Mouse (Mus musculus): ENCODE measurements at regions not wholly inside any gene's neighbourhood (a gene's known extent, or its start where the extent isn't known, plus 50 kb on each side); places are given as distances from the start of the nearest gene placed in this dataset.

- Histone ChIP-seq H3K36me3 (ENCODE audit: control insufficient read depth, insufficient read depth, low read length) (no peaks in the 10 kb centered on the region), H3K4me1 (ENCODE audit: control insufficient read depth, insufficient read depth, low read length) (peaks cover under 1% of the 10 kb centered on the region), H3K4me3 (no peak overlapping the region), H3K27me3 (ENCODE audit: control insufficient read depth, insufficient read depth, low read length) (no peaks in the 10 kb centered on the region), H3K9ac (ENCODE audit: low read depth, low read length) (no peak overlapping the region), H3K27ac (no peak overlapping the region), H3K79me2 (replicated peaks; ENCODE audit: control insufficient read depth, insufficient read depth, low read length) (no peaks in the 10 kb centered on the region)
- WGBS: 70% methylated on average over 19 of the region's 19 CpGs
- intact Hi-C loops (cut with DNase I): no loop called here
- DNase-seq: peak in 1 of 2 experiments; percentile 29
- TF ChIP-seq CTCF (IDR thresholded peaks at IDR 0.05): no peak
- TF ChIP-seq POLR2A (IDR thresholded peaks at IDR 0.05; ENCODE audit: insufficient read depth, low read depth, low read length): no peak
- no peak for TF ChIP-seq EP300 (IDR thresholded peaks at IDR 0.05; ENCODE audit: insufficient read depth, low read depth, low read length)
Observed at GRCm38 (mm10) chr3:103425812-103426430, 146.8 kb downstream of the Trim33 start.

DNA sequence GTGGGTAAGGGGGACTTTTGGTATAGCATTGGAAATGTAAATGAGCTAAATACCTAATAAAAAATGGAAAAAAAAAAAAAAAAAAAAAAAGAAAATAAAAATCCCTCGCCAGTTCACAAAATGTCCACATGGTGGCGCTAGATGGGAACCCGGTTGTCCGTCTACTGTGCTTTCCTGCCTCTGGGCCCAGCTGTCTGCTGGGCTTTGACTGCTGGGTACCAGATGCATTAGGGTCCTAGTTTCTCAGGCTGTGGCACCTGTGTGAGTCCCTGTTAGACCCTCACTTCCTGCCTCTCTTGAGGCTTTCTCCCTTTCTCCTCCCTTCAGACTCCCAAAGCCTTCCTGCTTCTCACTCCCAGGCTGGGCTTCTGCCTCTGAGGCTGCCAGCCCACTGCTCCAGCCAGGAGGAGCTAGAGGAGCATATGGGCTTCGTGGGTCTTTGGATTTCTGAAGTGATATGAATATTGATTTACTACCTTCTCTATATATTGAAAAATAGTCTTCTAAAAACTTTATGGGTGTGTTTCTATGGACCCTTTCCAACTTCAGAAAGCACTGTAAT lies 145.7 kb upstream of the Syt6 start:
- Histone ChIP-seq H3K27ac (no peak overlapping the region), H3K79me2 (replicated peaks; ENCODE audit: control insufficient read depth, insufficient read depth, low read length) (no peaks in the 10 kb centered on the region), H3K4me3 (no peak overlapping the region), H3K27me3 (ENCODE audit: control insufficient read depth, insufficient read depth, low read length) (no peaks in the 10 kb centered on the region), H3K4me1 (ENCODE audit: control insufficient read depth, insufficient read depth, low read length) (no peaks in the 10 kb centered on the region), H3K36me3 (ENCODE audit: control insufficient read depth, insufficient read depth, low read length) (no peaks in the 10 kb centered on the region), H3K9ac (ENCODE audit: low read depth, low read length) (no peak overlapping the region)
- intact Hi-C loops (cut with DNase I): no loop called here
- 28% methylated on average over 5 of the region's 5 CpGs for WGBS
- DNase-seq: peak in 1 of 2 experiments; percentile 11
- TF ChIP-seq CTCF (IDR thresholded peaks at IDR 0.05): peak; percentile 53
- TF ChIP-seq POLR2A (IDR thresholded peaks at IDR 0.05; ENCODE audit: insufficient read depth, low read depth, low read length): no peak
- no peak for TF ChIP-seq EP300 (IDR thresholded peaks at IDR 0.05; ENCODE audit: insufficient read depth, low read depth, low read length)

DNA sequence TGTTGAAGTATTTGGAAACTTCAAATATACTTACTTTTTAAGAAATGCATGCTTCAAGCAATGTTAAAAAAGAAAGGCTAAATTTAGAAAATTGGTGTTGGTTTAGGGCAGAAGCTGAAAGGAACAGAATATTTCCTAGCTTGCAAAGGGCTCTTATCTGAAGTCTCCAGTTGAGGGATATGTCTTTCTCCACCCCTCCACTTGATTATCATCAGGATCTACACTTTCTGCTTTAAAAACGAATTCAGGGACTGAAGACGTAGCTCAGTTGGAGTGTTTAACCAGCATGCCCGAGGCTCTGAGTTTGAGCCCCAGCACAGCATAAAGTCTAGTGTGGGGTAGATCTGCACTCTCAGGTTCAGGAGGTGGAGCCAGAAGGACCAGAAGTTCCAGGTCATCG lies 144.9 kb upstream of the Syt6 start:
- 60% methylated on average over 4 of the region's 4 CpGs for WGBS
- H3K79me2 ChIP-seq (replicated peaks; ENCODE audit: control insufficient read depth, insufficient read depth, low read length): no peaks in the 10 kb centered on the region
- H3K36me3 ChIP-seq (ENCODE audit: control insufficient read depth, insufficient read depth, low read length): no peaks in the 10 kb centered on the region
- H3K9ac ChIP-seq (ENCODE audit: low read depth, low read length): no peak overlapping the region
- no peak for DNase-seq
- no peaks in the 10 kb centered on the region for H3K27me3 ChIP-seq (ENCODE audit: control insufficient read depth, insufficient read depth, low read length)
- H3K4me1 ChIP-seq (ENCODE audit: control insufficient read depth, insufficient read depth, low read length): no peaks in the 10 kb centered on the region
- H3K4me3 ChIP-seq: no peak overlapping the region
- intact Hi-C loops (cut with DNase I): loop anchor here (5.0 kb wide), 1 partner anchor 307 kb away; the partner anchor contains the start of genes Gm10964 and Olfml3
- TF ChIP-seq CTCF (IDR thresholded peaks at IDR 0.05): no peak
- no peak for TF ChIP-seq EP300 (IDR thresholded peaks at IDR 0.05; ENCODE audit: insufficient read depth, low read depth, low read length)
- H3K27ac ChIP-seq: no peak overlapping the region

GRCm38 (mm10) chr3:103432254-103432653 lies 142.8 kb upstream of the Syt6 start:
- Histone ChIP-seq H3K4me3 (no peak overlapping the region), H3K36me3 (ENCODE audit: control insufficient read depth, insufficient read depth, low read length) (no peaks in the 10 kb centered on the region), H3K4me1 (ENCODE audit: control insufficient read depth, insufficient read depth, low read length) (no peaks in the 10 kb centered on the region), H3K27ac (no peak overlapping the region), H3K79me2 (replicated peaks; ENCODE audit: control insufficient read depth, insufficient read depth, low read length) (no peaks in the 10 kb centered on the region), H3K27me3 (ENCODE audit: control insufficient read depth, insufficient read depth, low read length) (no peaks in the 10 kb centered on the region), H3K9ac (ENCODE audit: low read depth, low read length) (no peak overlapping the region)
- intact Hi-C loops (cut with DNase I): loop anchor here (2.0 to 5.0 kb wide), 2 partner anchors 39 to 305 kb away; partner anchors contain the start of genes Gm10964 and Olfml3
- peak; percentile 56 for TF ChIP-seq CTCF (IDR thresholded peaks at IDR 0.05)
- no peak for TF ChIP-seq POLR2A (IDR thresholded peaks at IDR 0.05; ENCODE audit: insufficient read depth, low read depth, low read length)
- 40% methylated on average over 5 of the region's 5 CpGs for WGBS
- no peak for DNase-seq

DNA sequence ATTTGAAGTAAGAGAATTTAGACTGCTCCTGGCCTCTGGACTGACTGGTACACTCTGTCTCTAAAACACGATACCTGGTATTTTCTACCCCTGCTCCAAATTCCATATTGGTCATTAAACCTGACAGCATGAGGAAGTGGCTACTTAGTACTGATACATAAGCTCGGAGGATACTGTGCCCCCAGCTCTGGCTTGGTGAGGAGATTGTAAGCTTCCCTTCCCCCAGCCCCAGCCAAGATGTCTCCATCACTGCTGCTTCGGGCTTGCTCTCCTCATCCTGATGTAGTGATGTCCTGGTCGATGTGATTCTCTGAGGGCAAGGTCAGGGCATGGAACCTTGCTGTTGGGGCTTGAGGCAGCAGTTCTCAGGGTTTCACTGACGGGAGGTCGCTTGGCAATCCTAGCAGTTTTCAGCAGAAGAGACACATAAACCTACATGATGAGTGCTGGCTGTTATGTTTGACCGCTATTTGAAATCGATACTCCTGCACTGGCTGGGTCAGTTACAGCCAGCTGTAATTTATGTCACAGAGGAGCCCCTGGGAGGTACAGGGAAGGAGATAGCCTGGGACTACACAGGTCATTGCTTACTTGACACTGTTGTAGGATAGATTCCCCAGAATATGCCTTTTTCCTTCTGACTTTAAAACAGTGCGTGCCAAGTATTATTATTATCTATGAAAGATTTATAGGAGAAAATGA lies 138.0 kb upstream of the Syt6 start:
- TF ChIP-seq CTCF (IDR thresholded peaks at IDR 0.05) (no peak), POLR2A (IDR thresholded peaks at IDR 0.05; ENCODE audit: insufficient read depth, low read depth, low read length) (no peak), EP300 (IDR thresholded peaks at IDR 0.05; ENCODE audit: insufficient read depth, low read depth, low read length) (no peak)
- Histone ChIP-seq H3K79me2 (replicated peaks; ENCODE audit: control insufficient read depth, insufficient read depth, low read length) (no peaks in the 10 kb centered on the region), H3K4me1 (ENCODE audit: control insufficient read depth, insufficient read depth, low read length) (no peaks in the 10 kb centered on the region), H3K27ac (no peak overlapping the region), H3K36me3 (ENCODE audit: control insufficient read depth, insufficient read depth, low read length) (no peaks in the 10 kb centered on the region), H3K27me3 (ENCODE audit: control insufficient read depth, insufficient read depth, low read length) (no peaks in the 10 kb centered on the region), H3K9ac (ENCODE audit: low read depth, low read length) (no peak overlapping the region), H3K4me3 (no peak overlapping the region)
- intact Hi-C loops (cut with DNase I): loop anchor here (5.0 kb wide), 1 partner anchor 40 kb away; no protein-coding TSS in a partner anchor
- DNase-seq: no peak
- WGBS: 75% methylated on average over 9 of the region's 9 CpGs
